Mouse (Mus musculus): ENCODE measurements around the gene Efcab7. TPM values are rescaled to one million over a fixed set of nuclear protein-coding genes. Genes with fewer than 3 reads are reported as not detected.

Efcab7 gene
- total and polyA plus RNA-seq, 3 experiments: 10.6 to 57.0 (median 14.6) TPM

DNA sequence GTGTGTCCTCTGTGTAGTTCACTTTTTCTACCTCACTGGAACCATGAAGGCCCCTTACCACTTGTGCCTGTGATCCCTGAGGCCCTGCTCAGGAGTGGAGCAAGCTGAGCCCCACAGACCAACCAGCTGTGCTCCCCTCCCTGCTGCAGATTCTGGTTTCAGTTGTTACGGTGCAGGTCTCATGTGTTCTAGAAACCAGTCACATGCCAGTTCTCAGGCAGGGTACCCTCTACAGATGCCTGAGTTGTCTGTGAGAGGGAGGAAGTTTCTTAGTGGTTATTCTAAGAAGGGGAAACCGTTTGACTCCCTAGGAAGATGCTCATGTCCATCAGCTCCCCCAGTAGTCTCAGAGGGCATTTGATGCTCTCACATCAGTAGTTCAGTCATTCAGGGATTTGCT is 115.6 kb downstream of the Efcab7 start (continued):
- 0 out of 2 replicates have a peak, but pooled peaks have one; percentile 53 for TF ChIP-seq TCF12 (IDR thresholded peaks at IDR 0.05; ENCODE audit: low read depth, low read length)
- no peak for TF ChIP-seq ZC3H11A (IDR thresholded peaks at IDR 0.05; ENCODE audit: low read depth, low read length)
- TF ChIP-seq BHLHE40 (IDR thresholded peaks at IDR 0.05; ENCODE audit: low read depth, low read length): peak; percentile 96
- TF ChIP-seq IRF4 (IDR thresholded peaks at IDR 0.05; ENCODE audit: low read depth, low read length): peak; percentile 73
- TF ChIP-seq ZMIZ1 (IDR thresholded peaks at IDR 0.05; ENCODE audit: low read depth, low read length): no peak
- peak; percentile 95 for TF ChIP-seq ETS1 (conservative IDR thresholded peaks at IDR 0.05; ENCODE audit: low read depth, low read length)
- TF ChIP-seq CHD1 (IDR thresholded peaks at IDR 0.05; ENCODE audit: low read depth, low read length): no peak
- TF ChIP-seq KAT2A (IDR thresholded peaks at IDR 0.05; ENCODE audit: insufficient replicate concordance, low read length): no peak
- no peak for TF ChIP-seq NELFE (IDR thresholded peaks at IDR 0.05; ENCODE audit: low read depth, low read length)

DNA sequence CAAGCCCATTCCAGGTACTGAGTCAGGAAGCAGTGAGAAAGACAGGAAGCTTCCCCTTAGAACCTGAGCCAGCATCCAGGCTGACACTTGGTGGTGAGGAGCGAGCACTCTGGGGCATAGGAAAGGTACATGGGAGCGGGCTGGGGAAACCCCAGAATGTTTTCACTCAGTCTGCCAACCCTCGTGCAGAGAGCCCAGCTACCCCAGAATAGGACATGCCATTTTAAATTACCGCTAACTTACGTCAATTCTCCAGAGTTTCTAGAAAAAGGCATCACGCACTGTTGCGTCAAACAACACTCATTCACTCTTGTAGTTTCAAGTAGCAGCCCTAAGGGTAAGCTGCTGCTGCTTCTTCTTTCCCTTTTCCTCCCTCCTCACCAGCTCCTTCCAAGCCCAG is 116.0 kb downstream of the Efcab7 start:
- H3K36me3 ChIP-seq (replicated peaks in 1 of 2; ENCODE audit: control insufficient read depth in 1 of 2, insufficient read depth in 1 of 2, low read length in 1 of 2): peaks cover 0 to 20% of the 10 kb centered on the region in 2 experiments
- no peak overlapping the region for H3K4me3 ChIP-seq (replicated peaks in 1 of 3; ENCODE audit: low read depth in 2 of 3, low read length in 2 of 3, poor library complexity in 1 of 3)
- in situ Hi-C loops (cut with MboI; ENCODE audit: low pct_ligation_motif_present, low pct_unique_long_range_greater_than_20kb, low sequenced_read_pairs): no loop called here
- peak overlapping the region; percentile 66 for H3K4me2 ChIP-seq (ENCODE audit: insufficient read depth, low read depth, poor library complexity, severe bottlenecking)
- H3K9me3 ChIP-seq (replicated peaks; ENCODE audit: low read length): no peaks in the 10 kb centered on the region
- H3K27me3 ChIP-seq (replicated peaks): no peaks in the 10 kb centered on the region
- no peak overlapping the region for H3K9ac ChIP-seq (ENCODE audit: insufficient read depth, low read depth)
- peak; percentile 24; the same call in 1 of the 2 replicates for TF ChIP-seq MAX (IDR thresholded peaks at IDR 0.05; ENCODE audit: low read length)
- peak; percentile 43; the same call in 1 of the 2 replicates for TF ChIP-seq MYC (IDR thresholded peaks at IDR 0.05; ENCODE audit: low read depth, low read length)
- TF ChIP-seq MAFK (IDR thresholded peaks at IDR 0.05; ENCODE audit: insufficient replicate concordance, low read length): no peak
- no peak for TF ChIP-seq E2F4 (IDR thresholded peaks at IDR 0.05; ENCODE audit: insufficient replicate concordance, low read depth, low read length)
- peak; percentile 34; the same call in 1 of the 2 replicates for TF ChIP-seq ELF1 (IDR thresholded peaks at IDR 0.05; ENCODE audit: low read depth, low read length)
- TF ChIP-seq MEF2A (IDR thresholded peaks at IDR 0.05; ENCODE audit: borderline replicate concordance, low read depth, low read length): peak; percentile 89
- peak; percentile 83 for TF ChIP-seq BHLHE40 (IDR thresholded peaks at IDR 0.05; ENCODE audit: low read depth, low read length)
- TF ChIP-seq JUN (IDR thresholded peaks at IDR 0.05; ENCODE audit: insufficient read depth, low read depth, low read length): no peak
- TF ChIP-seq MXI1 (IDR thresholded peaks at IDR 0.05; ENCODE audit: low read depth, low read length): peak; percentile 34; the same call in 1 of the 2 replicates
- TF ChIP-seq IRF4 (IDR thresholded peaks at IDR 0.05; ENCODE audit: low read depth, low read length): peak; percentile 56; the same call in 1 of the 2 replicates
- TF ChIP-seq SIN3A (IDR thresholded peaks at IDR 0.05; ENCODE audit: low read length): no peak
- peak; percentile 81 for TF ChIP-seq ETS1 (conservative IDR thresholded peaks at IDR 0.05; ENCODE audit: low read depth, low read length)
- no peaks in the 10 kb centered on the region for H3K79me2 ChIP-seq (replicated peaks; ENCODE audit: control insufficient read depth, extremely low read depth, insufficient read depth, poor library complexity, severe bottlenecking)
- H3K4me1 ChIP-seq (ENCODE audit: control insufficient read depth in 1 of 2, insufficient read depth in 2 of 2): peaks cover 20 to 82% of the 10 kb centered on the region in 2 experiments
- dilution Hi-C loops (cut with MboI; ENCODE audit: extremely low pct_ligation_motif_present, extremely low pct_unique_long_range_greater_than_20kb, low sequenced_read_pairs): no loop called here
- peak overlapping the region; percentile 38; the same call in 1 of the 2 replicates for H3K27ac ChIP-seq (ENCODE audit: insufficient read depth, low read depth)
- DNase-seq (ENCODE audit: extremely low read depth): peak; percentile 66

All from CH12.LX (cell line).